Mouse (Mus musculus) forebrain, embryonic 12.5 days (tissue): Measurements from ENCODE around the gene Zbtb21. TPM values are rescaled to one million over a fixed set of nuclear protein-coding genes. Genes with fewer than 3 reads are reported as not detected.

Source experiments
- ATAC-seq: fragments of 200-750 bp; cut with Nextera tagmentation; 2 replicates; pipeline ENCODE4 v1.8.0; 2017; ENCODE audit warnings: moderate TSS enrichment; ENCODE audit not compliant: low FRiP score
- H3K27ac ChIP-seq: fragments of 300-500 bp; sonication (generic); 2 replicates; pipeline ENCODE4 v1.5.1; 2016; ENCODE audit warnings: mild to moderate bottlenecking
- H3K27me3 ChIP-seq: fragments of 300-500 bp; sonication (generic); 2 replicates; pipeline ENCODE4 v1.6.1; 2016; ENCODE audit warnings: mild to moderate bottlenecking
- H3K36me3 ChIP-seq: fragments of 300-500 bp; sonication (generic); replicated peaks from 2 replicates; pipeline ENCODE4 v1.6.1; 2016; ENCODE audit warnings: mild to moderate bottlenecking
- H3K4me1 ChIP-seq: fragments of 300-500 bp; sonication (generic); 2 replicates; pipeline ENCODE4 v1.6.1; 2016
- H3K4me2 ChIP-seq: fragments of 300-500 bp; sonication (generic); 2 replicates; pipeline ENCODE4 v1.6.1; 2016; ENCODE audit warnings: mild to moderate bottlenecking, moderate library complexity
- H3K4me3 ChIP-seq: fragments of 300-500 bp; sonication (generic); replicated peaks from 2 replicates; pipeline ENCODE4 v1.5.1; 2016; ENCODE audit warnings: mild to moderate bottlenecking
- H3K9ac ChIP-seq: fragments of 300-500 bp; sonication (generic); 2 replicates; pipeline ENCODE4 v1.6.1; 2016; ENCODE audit warnings: mild to moderate bottlenecking
- H3K9me3 ChIP-seq: fragments of 300-500 bp; sonication (generic); 2 replicates; pipeline ENCODE4 v1.6.1; 2016
- whole genome bisulfite sequencing: fragments of 180-500 bp; shearing (Covaris S2); methylation state at CpG from one replicate; pipeline ENCODE4 v1.1.7; 2016; 5-methylcytosine and 5-hydroxymethylcytosine counted together
- polyA plus RNA-seq: library from polyadenylated mRNA; unstranded; fragments of >200 nt; fragmentation: Nextera tagmentation; extraction: Ambion mirVana; gene quantifications from 2 replicates; pipeline ENCODE4 v1.2.1, GENCODE M21; 2016

Zbtb21 gene
- polyA plus RNA-seq, 1 experiment from 2014 or later, result 14.2 TPM

DNA sequence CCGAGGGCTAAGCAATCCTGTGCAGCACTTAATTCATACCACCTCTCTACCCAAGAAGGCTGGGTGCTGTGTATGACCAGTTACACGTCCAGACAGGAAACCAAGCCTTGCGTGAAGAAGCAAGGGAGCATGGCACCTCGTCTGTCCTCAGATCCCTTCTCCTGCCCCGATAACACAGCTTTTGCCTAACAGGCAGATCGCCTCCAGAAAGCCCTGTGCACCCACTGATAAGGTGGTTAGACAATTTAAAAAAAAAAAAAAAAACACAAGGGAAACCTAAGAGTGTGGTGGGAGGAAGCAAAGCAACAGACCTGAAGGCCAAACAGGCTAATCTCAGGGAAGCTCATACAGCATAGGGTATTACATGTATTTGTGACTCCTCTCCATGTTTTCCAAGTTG is 54.9 kb downstream of the Zbtb21 start:
- no peak overlapping the region for H3K4me2 ChIP-seq
- H3K4me3 ChIP-seq, result no peak overlapping the region
- no peaks in the 10 kb centered on the region for H3K27me3 ChIP-seq
- 90% methylated on average over 6 of the region's 6 CpGs for WGBS
- ATAC-seq, result no peak
- H3K9ac ChIP-seq, result no peak overlapping the region
- H3K4me1 ChIP-seq, result no peaks in the 10 kb centered on the region
- no peak overlapping the region for H3K27ac ChIP-seq
- no peaks in the 10 kb centered on the region for H3K36me3 ChIP-seq
- H3K9me3 ChIP-seq, result no peaks in the 10 kb centered on the region

DNA sequence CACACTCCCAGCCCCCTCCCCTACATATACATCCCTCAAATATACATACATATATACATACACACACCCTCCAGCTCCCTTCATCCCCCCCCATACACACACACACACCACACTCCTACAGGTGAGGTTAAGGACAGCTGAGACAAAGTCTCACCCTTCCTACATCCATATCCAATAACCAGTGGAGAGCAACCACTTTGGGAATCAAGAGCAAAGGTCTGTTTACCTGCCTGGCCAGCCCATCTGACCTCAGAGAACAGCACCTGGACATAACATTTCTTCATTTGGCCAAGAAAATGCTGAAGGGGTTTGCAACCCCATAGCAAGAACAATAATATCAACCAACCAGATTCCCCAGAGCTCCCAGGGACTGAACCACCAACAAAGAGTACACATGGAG is 56.1 kb downstream of the Zbtb21 start:
- H3K36me3 ChIP-seq, result no peaks in the 10 kb centered on the region
- no peak for ATAC-seq

DNA sequence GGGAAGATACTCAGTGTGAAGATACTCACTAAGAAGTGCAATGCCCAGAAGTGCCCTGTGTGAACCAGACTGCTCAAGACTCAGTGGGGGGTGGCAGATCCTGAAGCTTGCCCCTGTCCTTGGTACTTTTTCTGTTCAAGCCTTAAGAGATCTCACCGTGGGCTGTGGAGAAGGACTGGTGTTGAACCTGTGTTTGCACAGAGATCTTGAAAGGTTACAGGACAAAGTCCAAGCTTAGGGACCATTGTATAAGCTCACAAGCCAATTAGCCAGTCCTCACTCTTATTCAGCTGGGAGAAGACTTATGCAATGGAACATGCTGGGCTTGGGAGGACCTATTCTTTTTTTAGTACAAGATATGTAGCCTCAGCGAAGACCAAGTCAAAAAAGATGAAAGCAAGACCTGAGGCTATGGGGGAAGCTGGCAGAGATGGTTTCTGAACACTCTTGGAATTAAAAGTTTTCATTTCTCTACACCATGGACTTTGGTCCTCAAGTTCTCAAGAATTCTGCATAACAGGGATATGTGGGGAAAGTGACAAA is 56.9 kb downstream of the Zbtb21 start:
- no peaks in the 10 kb centered on the region for H3K4me1 ChIP-seq
- H3K36me3 ChIP-seq, result no peaks in the 10 kb centered on the region
- WGBS, result 62% methylated on average over 2 of the region's 2 CpGs
- no peak for ATAC-seq
- H3K9me3 ChIP-seq, result no peaks in the 10 kb centered on the region
- no peaks in the 10 kb centered on the region for H3K27me3 ChIP-seq
- H3K4me2 ChIP-seq, result no peak overlapping the region
- H3K9ac ChIP-seq, result no peak overlapping the region
- H3K27ac ChIP-seq, result no peak overlapping the region
- H3K4me3 ChIP-seq, result no peak overlapping the region

More for the DNA sequence above, 56.1 kb downstream of the Zbtb21 start:
- H3K27me3 ChIP-seq, result no peaks in the 10 kb centered on the region
- H3K9me3 ChIP-seq, result no peaks in the 10 kb centered on the region
- no peak overlapping the region for H3K4me3 ChIP-seq
- no peak overlapping the region for H3K4me2 ChIP-seq
- no peaks in the 10 kb centered on the region for H3K4me1 ChIP-seq
- H3K27ac ChIP-seq, result no peak overlapping the region
- no peak overlapping the region for H3K9ac ChIP-seq

DNA sequence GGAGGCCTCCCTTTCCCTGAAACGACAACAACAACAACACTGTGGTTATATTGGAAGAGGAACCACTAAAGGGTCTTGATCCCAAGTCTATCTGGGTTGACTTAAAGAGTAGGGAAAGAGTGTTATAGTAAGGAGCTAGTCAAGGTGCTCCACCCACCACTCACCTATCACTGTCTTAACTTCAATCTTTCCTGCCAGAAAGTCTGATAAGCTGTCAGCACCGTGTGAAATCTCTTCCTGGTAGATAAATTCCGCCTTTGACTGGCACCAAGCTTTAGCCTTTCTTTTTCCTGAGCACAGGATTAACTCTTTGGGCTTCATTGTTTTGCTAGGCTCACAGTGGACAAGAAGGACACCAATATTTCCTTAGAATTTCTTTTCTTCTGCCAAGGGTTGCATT is 58.4 kb downstream of the Zbtb21 start:
- H3K4me3 ChIP-seq, result no peak overlapping the region
- 94% methylated on average over 3 of the region's 3 CpGs for WGBS

DNA sequence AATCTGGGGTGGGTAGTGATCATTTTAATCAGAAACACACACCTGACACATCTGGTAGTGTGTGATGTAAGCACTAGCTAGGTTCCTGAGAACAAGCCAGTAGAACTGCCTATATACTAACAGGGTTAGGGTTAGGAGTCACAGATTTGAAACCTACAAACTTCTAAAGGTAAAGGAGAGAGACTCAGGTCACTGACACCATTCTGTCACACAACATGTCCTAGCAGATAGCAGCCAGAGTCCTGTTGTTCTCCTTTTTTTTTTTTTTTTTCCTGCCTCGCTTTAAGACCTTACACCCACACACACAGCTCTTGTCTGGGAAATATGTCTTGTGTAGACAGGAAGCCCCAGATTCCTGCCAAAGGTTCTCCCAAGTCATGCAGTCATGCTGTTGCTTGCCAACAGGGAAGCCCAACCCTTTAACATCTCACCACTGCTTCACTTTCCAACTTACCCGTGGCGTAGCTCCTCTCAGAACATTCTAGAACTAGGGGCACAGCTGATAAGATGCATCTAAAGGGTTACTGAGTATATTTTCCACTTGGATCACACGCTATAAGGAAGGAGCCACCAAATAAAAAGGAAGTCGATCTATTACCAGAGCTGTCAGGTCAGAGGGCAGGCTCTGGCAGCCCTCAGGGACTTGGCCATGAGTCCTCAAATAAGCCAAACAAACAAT is 64.9 kb downstream of the Zbtb21 start:
- H3K27ac ChIP-seq, result no peak overlapping the region
- no peak overlapping the region for H3K4me2 ChIP-seq
- H3K4me1 ChIP-seq, result peaks cover 5% of the 10 kb centered on the region; the same call in 1 of the 2 replicates
- H3K36me3 ChIP-seq, result no peaks in the 10 kb centered on the region
- 84% methylated on average over 5 of the region's 5 CpGs for WGBS
- H3K9me3 ChIP-seq, result no peaks in the 10 kb centered on the region
- no peaks in the 10 kb centered on the region for H3K27me3 ChIP-seq
- H3K9ac ChIP-seq, result no peak overlapping the region
- ATAC-seq, result no peak
- H3K4me3 ChIP-seq, result no peak overlapping the region

More for the DNA sequence above, 58.4 kb downstream of the Zbtb21 start:
- ATAC-seq, result no peak
- H3K4me1 ChIP-seq, result no peaks in the 10 kb centered on the region
- no peaks in the 10 kb centered on the region for H3K36me3 ChIP-seq
- no peaks in the 10 kb centered on the region for H3K9me3 ChIP-seq
- H3K27me3 ChIP-seq, result no peaks in the 10 kb centered on the region
- H3K27ac ChIP-seq, result no peak overlapping the region
- H3K4me2 ChIP-seq, result no peak overlapping the region
- H3K9ac ChIP-seq, result no peak overlapping the region

Other genes with a start within 250 kb of the Zbtb21 start
- gene Ripk4, start 198.8 kb downstream of the Zbtb21 start, polyA plus RNA-seq, result 1.3 and 1.6 TPM in 2 replicates
- gene Prdm15, start 110.8 kb downstream of the Zbtb21 start, polyA plus RNA-seq, result 19.4 and 19.8 TPM in 2 replicates
- 13.0 and 14.5 TPM in 2 replicates for gene C2cd2, start within 50 bp of the Zbtb21 start, polyA plus RNA-seq
- gene B230307C23Rik, start 34.7 kb upstream of the Zbtb21 start, polyA plus RNA-seq, result 18.8 and 18.9 TPM in 2 replicates
- 24.1 and 30.6 TPM in 2 replicates for gene A630089N07Rik, start 119.8 kb upstream of the Zbtb21 start, polyA plus RNA-seq